Mouse (Mus musculus) liver, postnatal 0 days (tissue): ENCODE measurements around the gene Ppef2.

Experiments used
- CTCF ChIP-seq: sonication (generic); IDR thresholded peaks from 2 replicates; pipeline ENCODE4 v1.5.1; 2016; ENCODE audit warnings: antibody characterized with exemption, low read depth
- EP300 ChIP-seq: IDR thresholded peaks from 2 replicates; pipeline ENCODE4 v1.6.1; 2016; ENCODE audit warnings: antibody characterized with exemption, low read depth, mild to moderate bottlenecking

- no peak for TF ChIP-seq EP300
- TF ChIP-seq CTCF: no peak
Observed at GRCm38 (mm10) chr5:92278942-92279537, 23.0 kb upstream of the Ppef2 start.
